Comparison of ENCODE assay signal across 10 mouse cellular contexts in the genomic region with DNA sequence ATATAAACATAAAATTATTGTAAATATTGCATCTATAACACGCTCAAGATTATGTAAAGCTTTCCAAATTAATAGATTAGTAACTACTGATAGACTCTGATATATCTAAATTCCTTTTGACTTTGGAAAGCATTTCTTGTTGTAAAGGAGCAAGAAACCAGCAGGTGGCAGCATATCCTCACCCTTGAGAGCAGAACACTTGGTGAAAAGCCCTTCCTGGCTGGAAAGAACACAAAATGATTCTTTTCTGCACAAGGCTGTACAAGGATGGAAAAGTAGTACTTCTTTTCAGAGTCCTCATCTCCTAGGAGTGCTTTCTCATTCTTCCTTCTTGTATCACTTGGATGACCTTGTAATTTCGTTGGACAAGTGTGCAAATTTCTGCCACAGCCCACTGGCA.
DNase-seq lines count a peak whose midpoint lies in the region; ATAC-seq and TF ChIP-seq lines count a peak whose summit lies in the region.
"Had no signal": no experiment of that assay in that cellular context is flagged by ENCODE, and none has a peak within 500 bp of the region (broad histone marks: within the 10 kb centered on the region; RNA-seq: fewer than 3 reads in every experiment).

No protein-coding gene starts in this region.

- no peak overlapping the region for H3K4me2 ChIP-seq in heart, embryonic 11.5 days
- no peak overlapping the region for H3K4me2 ChIP-seq in midbrain, embryonic 16.5 days (ENCODE audit: low read length)
- H3K4me2 ChIP-seq: limb, embryonic 12.5 days; stomach, embryonic 15.5 days had no signal

- H3K36me3 ChIP-seq in heart, embryonic 11.5 days (ENCODE audit: control insufficient read depth, insufficient read depth, low read length), result no peaks in the 10 kb centered on the region
- no peaks in the 10 kb centered on the region for H3K36me3 ChIP-seq in MEL (ENCODE audit: control insufficient read depth in 1 of 2, insufficient read depth in 2 of 2, low read length in 2 of 2)
- H3K36me3 ChIP-seq in midbrain, embryonic 16.5 days (ENCODE audit: control insufficient read depth, insufficient read depth, low read length), result no peaks in the 10 kb centered on the region
- H3K36me3 ChIP-seq: limb, embryonic 12.5 days; stomach, embryonic 15.5 days had no signal

- WGBS in heart, embryonic 11.5 days (ENCODE audit: insufficient replicate concordance), result 17% methylated on average over 2 of the region's 2 CpGs
- 17% methylated on average over 2 of the region's 2 CpGs for WGBS in midbrain, embryonic 16.5 days

- no peaks in the 10 kb centered on the region for H3K79me2 ChIP-seq in MEL (ENCODE audit: control insufficient read depth, insufficient read depth, low read length, poor library complexity)

- no peak for TF ChIP-seq EP300 in MEL (IDR thresholded peaks at IDR 0.05; ENCODE audit: low read depth in 1 of 2, low read length in 2 of 2)

- ATAC-seq in heart, embryonic 11.5 days (replicated peaks; ENCODE audit: insufficient number of reproducible peaks, low FRiP score, low TSS enrichment), result no peak
- peak; percentile 66 for ATAC-seq in midbrain, embryonic 16.5 days

- H3K27ac ChIP-seq in heart, embryonic 11.5 days (ENCODE audit: low read depth, low read length), result no peak overlapping the region
- no peak overlapping the region for H3K27ac ChIP-seq in MEL (ENCODE audit: control insufficient read depth, low read depth, low read length)
- H3K27ac ChIP-seq in midbrain, embryonic 16.5 days (ENCODE audit: low read length), result no peak overlapping the region
- H3K27ac ChIP-seq: limb, embryonic 12.5 days; stomach, embryonic 15.5 days had no signal

- peak; percentile 79 for TF ChIP-seq RAD21 in MEL (IDR thresholded peaks at IDR 0.05; ENCODE audit: low read depth, low read length)

- TF ChIP-seq POLR2A in MEL (IDR thresholded peaks at IDR 0.05; ENCODE audit: control insufficient read depth in 1 of 2, insufficient read depth in 1 of 2, low read depth in 1 of 2, low read length in 2 of 2, poor library complexity in 1 of 2), result no peak

- no peaks in the 10 kb centered on the region for H3K9me3 ChIP-seq in heart, embryonic 11.5 days (replicated peaks; ENCODE audit: control insufficient read depth, low read length)
- no peaks in the 10 kb centered on the region for H3K9me3 ChIP-seq in MEL (replicated peaks; ENCODE audit: insufficient read depth, low read length)
- H3K9me3 ChIP-seq in midbrain, embryonic 16.5 days (replicated peaks; ENCODE audit: control insufficient read depth, low read length, poor library complexity, severe bottlenecking), result no peaks in the 10 kb centered on the region
- H3K9me3 ChIP-seq: limb, embryonic 12.5 days; stomach, embryonic 15.5 days had no signal

- peak; percentile 49 to 68 for DNase-seq in heart, postnatal 10 days
- peak; percentile 53 for DNase-seq in MEL (ENCODE audit: low read depth, low spot score)
- DNase-seq in cerebellum, adult 9-10 months, result peak; percentile 41
- DNase-seq in frontal cortex, adult 2 months (ENCODE audit: extremely low spot score in 1 of 2, low spot score in 1 of 2), result peak; percentile 30 to 93
- DNase-seq in layer of hippocampus, postnatal 14 days (ENCODE audit: low spot score in 2 of 2), result peak; percentile 80 to 88
- DNase-seq in spleen, adult 18-20 months, result no peak

- peak; percentile 46 to 60 (median 57) for TF ChIP-seq CTCF in MEL (IDR thresholded peaks at IDR 0.05 in 2 of 3, conservative IDR thresholded peaks at IDR 0.05 in 1 of 3; ENCODE audit: control insufficient read depth in 1 of 3, insufficient read depth in 1 of 3, low read depth in 2 of 3, low read length in 3 of 3, poor library complexity in 1 of 3, severe bottlenecking in 1 of 3)

- H3K4me3 ChIP-seq in heart, embryonic 11.5 days (ENCODE audit: low read depth, low read length), result no peak overlapping the region
- no peak overlapping the region for H3K4me3 ChIP-seq in MEL (ENCODE audit: control insufficient read depth in 1 of 2, insufficient read depth in 1 of 2, low read depth in 2 of 2, low read length in 2 of 2)
- no peak overlapping the region for H3K4me3 ChIP-seq in midbrain, embryonic 16.5 days (ENCODE audit: low read depth, low read length)
- H3K4me3 ChIP-seq: limb, embryonic 12.5 days; stomach, embryonic 15.5 days had no signal

- H3K27me3 ChIP-seq in heart, embryonic 11.5 days (ENCODE audit: control insufficient read depth, insufficient read depth, low read length), result no peaks in the 10 kb centered on the region
- H3K27me3 ChIP-seq in MEL (ENCODE audit: control insufficient read depth in 1 of 2, insufficient read depth in 2 of 2, low read length in 2 of 2), result no peaks in the 10 kb centered on the region
- no peaks in the 10 kb centered on the region for H3K27me3 ChIP-seq in midbrain, embryonic 16.5 days (ENCODE audit: control insufficient read depth, insufficient read depth, low read depth, low read length)
- H3K27me3 ChIP-seq: limb, embryonic 12.5 days; stomach, embryonic 15.5 days had no signal

- H3K4me1 ChIP-seq in heart, embryonic 11.5 days (ENCODE audit: control insufficient read depth, insufficient read depth, low read length), result no peaks in the 10 kb centered on the region
- H3K4me1 ChIP-seq in MEL (ENCODE audit: control insufficient read depth in 1 of 2, insufficient read depth in 2 of 2, low read length in 2 of 2), result no peaks in the 10 kb centered on the region
- no peaks in the 10 kb centered on the region for H3K4me1 ChIP-seq in midbrain, embryonic 16.5 days (ENCODE audit: control insufficient read depth, insufficient read depth, low read length)
- H3K4me1 ChIP-seq: limb, embryonic 12.5 days; stomach, embryonic 15.5 days had no signal

- intact Hi-C loops in heart, postnatal 10 days (cut with DNase I), result no loop called here

- no peak overlapping the region for H3K9ac ChIP-seq in heart, embryonic 11.5 days (ENCODE audit: low read depth, low read length)
- no peak overlapping the region for H3K9ac ChIP-seq in MEL (ENCODE audit: control insufficient read depth, low read depth, low read length, poor library complexity, severe bottlenecking)
- H3K9ac ChIP-seq in midbrain, embryonic 16.5 days (ENCODE audit: low read depth, low read length), result no peak overlapping the region
- H3K9ac ChIP-seq: limb, embryonic 12.5 days; stomach, embryonic 15.5 days had no signal

TF ChIP-seq in MEL, 35 proteins besides CTCF, POLR2A, EP300 and RAD21:
- TF ChIP-seq RCOR1 (IDR thresholded peaks at IDR 0.05; ENCODE audit: low read depth, low read length) (no peak), NELFE (IDR thresholded peaks at IDR 0.05; ENCODE audit: low read depth, low read length) (no peak), SMC3 (IDR thresholded peaks at IDR 0.05; ENCODE audit: low read depth, low read length) (peak; percentile 64), ETS1 (IDR thresholded peaks at IDR 0.05; ENCODE audit: low read depth, low read length) (no peak), HCFC1 (IDR thresholded peaks at IDR 0.05; ENCODE audit: low read depth, low read length) (no peak), USF2 (IDR thresholded peaks at IDR 0.05; ENCODE audit: borderline replicate concordance in 1 of 2, insufficient read depth in 1 of 2, low read depth in 1 of 2, low read length in 2 of 2) (no peak), CHD1 (IDR thresholded peaks at IDR 0.05; ENCODE audit: low read depth, low read length) (no peak), TAL1 (IDR thresholded peaks at IDR 0.05; ENCODE audit: low read length) (no peak)
TF ChIP-seq in MEL: peak in this region for 1.

Comparison
In these comparisons a context has a peak if more than half of its experiments do, and no peak if none do; other contexts are left out.
1. DNase-seq: peak in heart, postnatal 10 days (2 of 2), MEL (single experiment), cerebellum, adult 9-10 months (single experiment), frontal cortex, adult 2 months (2 of 2) and layer of hippocampus, postnatal 14 days (2 of 2); none in spleen, adult 18-20 months (0 of 2).